Mouse (Mus musculus): ENCODE data around the gene Itprip. TPM values are rescaled to one million over a fixed set of nuclear protein-coding genes. Genes with fewer than 3 reads are reported as not detected.

Gene Itprip
- polyA plus RNA-seq, 1 experiment from 2014 or later, result 5.4 TPM

- WGBS, result under 1% methylated on average over 49 of the region's 49 CpGs
- no peaks in the 10 kb centered on the region for H3K27me3 ChIP-seq (ENCODE audit: control insufficient read depth, insufficient read depth, low read length)
Measured at GRCm38 (mm10) chr19:47865353-47865947, 53.6 kb downstream of the Itprip start, which contains the start of gene Gsto2. Gsto2 (plus strand) TSS chr19:47865534.

GRCm38 (mm10) chr19:47864721-47865120 is 54.4 kb downstream of the Itprip start:
- Histone ChIP-seq H3K4me3 (replicated peaks; ENCODE audit: low read length) (peak overlapping the region; percentile 58), H3K36me3 (replicated peaks; ENCODE audit: control insufficient read depth, insufficient read depth) (peaks cover 19% of the 10 kb centered on the region), H3K9me3 (ENCODE audit: control insufficient read depth, low read length) (no peaks in the 10 kb centered on the region), H3K9ac (peak overlapping the region; percentile 84), H3K4me2 (replicated peaks) (peak overlapping the region; percentile 83), H3K27me3 (ENCODE audit: control insufficient read depth, insufficient read depth, low read length) (no peaks in the 10 kb centered on the region), H3K27ac (no peak overlapping the region), H3K4me1 (replicated peaks; ENCODE audit: control insufficient read depth, insufficient read depth, low read length) (peaks cover 10% of the 10 kb centered on the region; the same call in 1 of the 2 replicates)
- no peak for ATAC-seq (ENCODE audit: low FRiP score)
- 82% methylated on average over 7 of the region's 7 CpGs for WGBS
- no peak for DNase-seq (ENCODE audit: low spot score)

More at GRCm38 (mm10) chr19:47865353-47865947, 53.6 kb downstream of the Itprip start, which contains the start of gene Gsto2:
- DNase-seq (ENCODE audit: low spot score) (peak; percentile 94), ATAC-seq (ENCODE audit: low FRiP score) (peak; percentile 100)
- H3K9ac ChIP-seq, result peak within 1 kb of the TSS; percentile 84
- H3K4me1 ChIP-seq (replicated peaks; ENCODE audit: control insufficient read depth, insufficient read depth, low read length), result peaks cover 10% of the 10 kb centered on the region; the same call in 1 of the 2 replicates
- peak within 1 kb of the TSS; percentile 83 for H3K4me2 ChIP-seq (replicated peaks)
- H3K27ac ChIP-seq, result peak within 1 kb of the TSS; percentile 93
- H3K36me3 ChIP-seq (replicated peaks; ENCODE audit: control insufficient read depth, insufficient read depth), result peaks cover 14% of the 10 kb centered on the region; the same call in 1 of the 2 replicates
- no peaks in the 10 kb centered on the region for H3K9me3 ChIP-seq (ENCODE audit: control insufficient read depth, low read length)
- peak within 1 kb of the TSS; percentile 58 for H3K4me3 ChIP-seq (replicated peaks; ENCODE audit: low read length)

- H3K4me1 ChIP-seq (replicated peaks; ENCODE audit: control insufficient read depth, insufficient read depth, low read length), result peaks cover 10% of the 10 kb centered on the region; the same call in 1 of the 2 replicates
- H3K9ac ChIP-seq, result no peak overlapping the region
- H3K4me3 ChIP-seq (replicated peaks; ENCODE audit: low read length), result no peak overlapping the region
- 99% methylated on average over 9 of the region's 9 CpGs for WGBS
- no peak overlapping the region for H3K4me2 ChIP-seq (replicated peaks)
- H3K27ac ChIP-seq, result no peak overlapping the region
- no peak for ATAC-seq (ENCODE audit: low FRiP score)
- no peaks in the 10 kb centered on the region for H3K9me3 ChIP-seq (ENCODE audit: control insufficient read depth, low read length)
- H3K27me3 ChIP-seq (ENCODE audit: control insufficient read depth, insufficient read depth, low read length), result no peaks in the 10 kb centered on the region
- no peak for DNase-seq (ENCODE audit: low spot score)
- H3K36me3 ChIP-seq (replicated peaks; ENCODE audit: control insufficient read depth, insufficient read depth), result peaks cover 22% of the 10 kb centered on the region
Measured at GRCm38 (mm10) chr19:47864051-47864450, 55.0 kb downstream of the Itprip start.

- no peak for DNase-seq (ENCODE audit: low spot score)
- no peak overlapping the region for H3K27ac ChIP-seq
- no peak overlapping the region for H3K4me3 ChIP-seq (replicated peaks; ENCODE audit: low read length)
- 93% methylated on average over 3 of the region's 3 CpGs for WGBS
- H3K36me3 ChIP-seq (replicated peaks; ENCODE audit: control insufficient read depth, insufficient read depth), result peaks cover 22% of the 10 kb centered on the region
- no peak overlapping the region for H3K4me2 ChIP-seq (replicated peaks)
- ATAC-seq (ENCODE audit: low FRiP score), result no peak
- H3K27me3 ChIP-seq (ENCODE audit: control insufficient read depth, insufficient read depth, low read length), result no peaks in the 10 kb centered on the region
- peaks cover 10% of the 10 kb centered on the region; the same call in 1 of the 2 replicates for H3K4me1 ChIP-seq (replicated peaks; ENCODE audit: control insufficient read depth, insufficient read depth, low read length)
- H3K9me3 ChIP-seq (ENCODE audit: control insufficient read depth, low read length), result no peaks in the 10 kb centered on the region
- H3K9ac ChIP-seq, result no peak overlapping the region
Measured at GRCm38 (mm10) chr19:47862581-47862980, 56.5 kb downstream of the Itprip start.

DNA sequence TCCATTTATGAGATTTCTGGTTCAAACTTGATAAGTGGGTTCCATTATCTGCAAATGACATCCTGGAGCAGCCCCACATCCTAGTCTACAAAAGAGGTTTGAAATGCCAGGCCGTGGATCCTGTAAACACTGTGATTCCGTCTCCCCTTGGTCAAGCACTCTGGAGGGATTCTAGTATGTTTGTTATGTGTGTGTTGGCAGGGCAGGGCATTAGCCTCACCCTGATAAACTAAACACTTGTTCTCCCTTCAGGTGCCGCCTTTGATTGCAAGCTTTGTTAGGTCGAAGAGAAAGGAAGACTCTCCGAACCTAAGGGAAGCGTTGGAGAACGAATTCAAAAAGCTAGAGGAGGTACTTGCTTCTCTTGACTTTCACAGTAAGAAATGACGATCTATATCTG is 59.9 kb downstream of the Itprip start:
- no peaks in the 10 kb centered on the region for H3K27me3 ChIP-seq (ENCODE audit: control insufficient read depth, insufficient read depth, low read length)
- WGBS, result 94% methylated on average over 8 of the region's 8 CpGs
- no peak for DNase-seq (ENCODE audit: low spot score)
- H3K36me3 ChIP-seq (replicated peaks; ENCODE audit: control insufficient read depth, insufficient read depth), result peaks cover 22% of the 10 kb centered on the region
- no peak overlapping the region for H3K4me2 ChIP-seq (replicated peaks)
- no peaks in the 10 kb centered on the region for H3K9me3 ChIP-seq (ENCODE audit: control insufficient read depth, low read length)
- H3K4me3 ChIP-seq (replicated peaks; ENCODE audit: low read length), result no peak overlapping the region
- no peak overlapping the region for H3K9ac ChIP-seq
- no peaks in the 10 kb centered on the region for H3K4me1 ChIP-seq (replicated peaks; ENCODE audit: control insufficient read depth, insufficient read depth, low read length)
- H3K27ac ChIP-seq, result no peak overlapping the region
- no peak for ATAC-seq (ENCODE audit: low FRiP score)

GRCm38 (mm10) chr19:47857957-47858942 is 60.8 kb downstream of the Itprip start:
- Histone ChIP-seq H3K9ac (no peak overlapping the region), H3K27me3 (ENCODE audit: control insufficient read depth, insufficient read depth, low read length) (no peaks in the 10 kb centered on the region), H3K27ac (no peak overlapping the region), H3K4me3 (replicated peaks; ENCODE audit: low read length) (no peak overlapping the region), H3K4me1 (replicated peaks; ENCODE audit: control insufficient read depth, insufficient read depth, low read length) (no peaks in the 10 kb centered on the region), H3K4me2 (replicated peaks) (no peak overlapping the region), H3K36me3 (replicated peaks; ENCODE audit: control insufficient read depth, insufficient read depth) (peaks cover 17% of the 10 kb centered on the region; the same call in 1 of the 2 replicates), H3K9me3 (ENCODE audit: control insufficient read depth, low read length) (no peaks in the 10 kb centered on the region)
- ATAC-seq (ENCODE audit: low FRiP score) (no peak), DNase-seq (ENCODE audit: low spot score) (no peak)
- 73% methylated on average over 18 of the region's 18 CpGs for WGBS

GRCm38 (mm10) chr19:47854796-47855783 is 64.0 kb downstream of the Itprip start, which contains the start of gene Gsto1:
Gsto1 (plus strand) TSS chr19:47854970.
- Histone ChIP-seq H3K9ac (peak within 1 kb of the TSS; percentile 81), H3K4me1 (replicated peaks; ENCODE audit: control insufficient read depth, insufficient read depth, low read length) (no peaks in the 10 kb centered on the region), H3K36me3 (replicated peaks; ENCODE audit: control insufficient read depth, insufficient read depth) (peaks cover 4% of the 10 kb centered on the region; the same call in 1 of the 2 replicates), H3K27ac (peak within 1 kb of the TSS; percentile 63; the same call in 1 of the 2 replicates), H3K27me3 (ENCODE audit: control insufficient read depth, insufficient read depth, low read length) (no peaks in the 10 kb centered on the region), H3K4me2 (replicated peaks) (peak within 1 kb of the TSS; percentile 90), H3K9me3 (ENCODE audit: control insufficient read depth, low read length) (no peaks in the 10 kb centered on the region), H3K4me3 (replicated peaks; ENCODE audit: low read length) (peak within 1 kb of the TSS; percentile 67)
- DNase-seq (ENCODE audit: low spot score) (peak; percentile 83), ATAC-seq (ENCODE audit: low FRiP score) (peak; percentile 96)
- under 1% methylated on average over 59 of the region's 60 CpGs for WGBS

- WGBS, result 24% methylated on average over 13 of the region's 13 CpGs
- peak; percentile 45 for DNase-seq (ENCODE audit: low spot score)
- H3K4me3 ChIP-seq (replicated peaks; ENCODE audit: low read length), result peak overlapping the region; percentile 67
Measured at GRCm38 (mm10) chr19:47853951-47854795, 64.9 kb downstream of the Itprip start.

More at GRCm38 (mm10) chr19:47853951-47854795, 64.9 kb downstream of the Itprip start:
- no peaks in the 10 kb centered on the region for H3K9me3 ChIP-seq (ENCODE audit: control insufficient read depth, low read length)
- peak; percentile 76 for ATAC-seq (ENCODE audit: low FRiP score)
- no peaks in the 10 kb centered on the region for H3K27me3 ChIP-seq (ENCODE audit: control insufficient read depth, insufficient read depth, low read length)
- H3K36me3 ChIP-seq (replicated peaks; ENCODE audit: control insufficient read depth, insufficient read depth), result no peaks in the 10 kb centered on the region
- H3K4me2 ChIP-seq (replicated peaks), result peak overlapping the region; percentile 90
- H3K9ac ChIP-seq, result peak overlapping the region; percentile 81
- no peaks in the 10 kb centered on the region for H3K4me1 ChIP-seq (replicated peaks; ENCODE audit: control insufficient read depth, insufficient read depth, low read length)
- peak overlapping the region; percentile 63; the same call in 1 of the 2 replicates for H3K27ac ChIP-seq
